Mouse (Mus musculus): ENCODE results near the gene Gabbr2.

Gene Gabbr2

GRCm38 (mm10) chr4:46717156-46717555 lies 274.5 kb downstream of the Gabbr2 start:
- in situ Hi-C loops (cut with MboI) = no loop called here

- in situ Hi-C loops (cut with MboI) = no loop called here
These were observed 275.3 kb downstream of the Gabbr2 start for GRCm38 (mm10) chr4:46716361-46716760.

DNA sequence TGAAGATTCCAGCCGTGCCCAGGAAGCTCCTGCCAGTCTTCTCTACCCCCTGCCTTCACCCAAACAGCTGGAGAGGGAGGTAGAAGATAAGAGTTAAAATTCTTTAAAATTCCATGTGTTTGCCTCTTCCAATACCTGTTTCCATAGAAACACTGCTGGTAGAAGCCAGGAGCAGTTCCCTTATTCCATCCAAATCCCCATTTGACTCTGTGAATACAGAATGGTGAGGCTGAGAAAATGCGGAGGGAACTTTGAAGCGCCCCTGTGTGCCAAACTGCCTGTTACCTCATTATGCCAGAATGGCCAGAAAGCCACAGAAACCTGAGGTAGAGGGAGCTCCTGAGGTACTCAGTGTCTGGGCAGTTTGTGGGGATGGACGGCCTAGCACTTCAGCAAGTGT lies 281.1 kb downstream of the Gabbr2 start:
- in situ Hi-C loops (cut with MboI) = no loop called here

DNA sequence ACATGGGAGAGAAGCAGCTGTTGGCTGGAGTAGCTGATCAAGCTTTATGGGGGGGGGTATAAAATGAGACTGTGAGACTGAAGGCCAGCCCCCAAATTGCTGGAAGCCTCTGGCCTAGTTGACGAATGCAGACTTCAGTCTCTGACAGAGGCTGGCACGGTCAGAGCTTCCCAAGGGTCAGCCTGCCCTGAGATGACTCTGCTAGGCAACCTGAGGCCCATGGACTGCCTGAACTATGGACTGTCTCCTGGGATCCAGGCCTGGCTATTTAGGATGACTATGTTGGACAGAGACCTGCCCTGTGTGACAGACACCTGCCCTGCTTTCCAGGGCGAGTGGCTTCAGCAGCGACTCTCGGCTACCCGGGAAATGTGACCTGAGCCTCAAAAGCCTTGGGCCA lies 281.7 kb downstream of the Gabbr2 start:
- in situ Hi-C loops (cut with MboI) = no loop called here

- in situ Hi-C loops (cut with MboI) = no loop called here
These were observed 282.2 kb downstream of the Gabbr2 start for GRCm38 (mm10) chr4:46709492-46709891.

GRCm38 (mm10) chr4:46705739-46706138 lies 285.9 kb downstream of the Gabbr2 start:
- in situ Hi-C loops (cut with MboI) = no loop called here

- in situ Hi-C loops (cut with MboI) = no loop called here
These were observed 288.5 kb downstream of the Gabbr2 start for GRCm38 (mm10) chr4:46703146-46703545.

- in situ Hi-C loops (cut with MboI) = no loop called here
These were observed 291.4 kb downstream of the Gabbr2 start for GRCm38 (mm10) chr4:46700223-46700651.

DNA sequence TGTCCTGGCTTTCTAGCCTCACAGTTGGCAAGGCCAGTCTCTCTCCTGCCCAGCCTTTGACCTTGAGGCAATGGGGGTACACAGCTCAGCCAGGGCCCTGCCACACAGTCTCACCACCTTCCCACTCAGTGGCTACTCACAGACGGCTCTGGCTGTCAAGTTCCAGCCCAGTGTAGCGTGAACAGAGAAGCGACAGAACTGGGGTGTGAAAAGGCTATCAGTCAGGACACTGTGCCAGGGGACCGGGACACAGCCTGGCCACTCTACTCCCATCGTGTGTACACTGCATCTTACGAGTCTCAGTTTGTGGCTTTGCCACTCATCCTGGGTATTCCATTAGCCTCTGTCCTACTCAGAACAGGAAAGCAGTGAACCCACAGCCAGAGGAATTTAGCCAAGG lies 295.2 kb downstream of the Gabbr2 start:
- in situ Hi-C loops (cut with MboI) = no loop called here

DNA sequence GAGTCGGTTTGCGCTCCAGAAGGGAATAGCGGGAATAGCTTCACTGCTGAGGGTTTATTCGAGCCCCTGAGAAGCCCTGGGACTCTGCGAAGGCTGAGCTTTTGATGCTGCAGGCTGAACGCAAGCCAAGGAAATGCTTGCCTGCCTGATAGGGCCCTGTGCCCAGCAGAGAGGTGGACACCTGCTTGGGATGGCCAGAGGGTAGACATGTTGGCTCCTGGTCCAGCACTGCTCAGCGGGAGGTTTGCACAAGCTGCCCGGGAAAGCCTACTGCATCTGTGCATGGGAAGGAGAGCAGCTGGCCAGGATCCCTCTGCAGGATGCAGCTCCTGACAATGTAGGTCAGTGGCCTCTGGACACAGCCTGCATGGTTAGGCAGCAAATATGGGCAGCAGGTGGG lies 301.1 kb downstream of the Gabbr2 start:
- in situ Hi-C loops (cut with MboI) = no loop called here

DNA sequence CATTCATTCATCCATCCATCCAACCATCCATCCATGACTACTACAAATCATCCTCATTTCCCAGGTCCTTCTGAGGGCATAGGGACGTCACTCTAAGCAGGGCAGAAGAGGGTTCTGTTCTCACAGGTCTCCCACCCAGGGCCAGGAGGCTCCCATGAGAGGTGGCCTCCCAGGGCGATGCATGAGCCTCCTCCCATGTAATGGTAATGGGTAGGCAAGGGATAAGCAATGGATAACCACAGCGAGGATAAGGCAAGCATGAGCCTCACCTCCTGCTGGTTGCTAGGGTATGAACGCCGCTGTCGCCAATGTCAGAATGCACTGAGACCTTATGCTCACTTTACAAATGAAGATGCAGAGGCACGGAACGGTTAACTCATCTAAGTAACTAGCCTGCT lies 301.7 kb downstream of the Gabbr2 start:
- in situ Hi-C loops (cut with MboI) = no loop called here

GRCm38 (mm10) chr4:46689397-46690022 lies 302.2 kb downstream of the Gabbr2 start:
- in situ Hi-C loops (cut with MboI) = loop anchor here (5.0 kb wide), 1 partner anchor 333 kb away; no protein-coding TSS in a partner anchor

- in situ Hi-C loops (cut with MboI) = loop anchor here (5.0 kb wide), 1 partner anchor 334 kb away; no protein-coding TSS in a partner anchor
These were observed 303.4 kb downstream of the Gabbr2 start for GRCm38 (mm10) chr4:46688213-46688832.

DNA sequence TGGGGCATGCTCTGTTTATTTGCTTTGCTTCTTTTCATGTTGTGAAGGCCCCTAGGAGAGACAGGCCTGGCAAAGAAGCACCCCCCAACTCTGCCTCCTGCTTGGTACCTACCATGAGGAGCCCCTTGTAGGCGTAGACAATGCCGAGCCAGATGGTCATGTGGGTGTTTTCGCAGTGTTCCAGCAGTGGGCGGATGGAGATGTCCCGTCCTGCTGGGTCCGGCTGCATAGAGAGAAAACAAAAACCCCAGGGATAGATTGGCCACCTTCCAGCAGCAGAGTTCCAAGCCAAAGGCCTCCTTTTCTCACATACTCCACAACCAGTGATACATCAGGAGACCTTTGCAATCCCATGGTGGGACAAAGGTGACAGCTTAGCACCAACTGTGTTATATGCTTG lies 307.5 kb downstream of the Gabbr2 start:
- in situ Hi-C loops (cut with MboI) = no loop called here

DNA sequence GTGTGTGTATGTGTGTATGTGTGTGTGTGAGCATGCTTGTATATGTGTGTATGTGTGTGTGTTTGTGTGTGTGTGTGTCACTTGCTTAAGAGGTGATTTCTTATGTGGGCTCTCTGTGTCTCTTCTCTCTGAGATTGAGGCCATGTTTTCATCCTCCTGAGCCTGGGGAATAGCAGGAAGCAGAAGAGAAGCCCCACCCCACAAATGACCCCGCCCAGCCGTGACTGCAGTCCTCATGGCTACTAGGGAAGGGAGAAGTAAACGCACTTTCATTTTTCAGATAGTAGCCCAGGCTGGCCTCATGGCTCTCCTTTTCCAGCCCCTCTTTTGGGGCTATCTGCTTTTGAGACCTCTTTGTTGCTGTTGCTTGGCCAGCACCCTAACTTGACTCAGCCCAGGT lies 315.0 kb downstream of the Gabbr2 start:
- in situ Hi-C loops (cut with MboI) = no loop called here

- in situ Hi-C loops (cut with MboI) = no loop called here
These were observed 315.7 kb downstream of the Gabbr2 start for GRCm38 (mm10) chr4:46675992-46676391.

- in situ Hi-C loops (cut with MboI) = no loop called here
These were observed 316.3 kb downstream of the Gabbr2 start for GRCm38 (mm10) chr4:46675272-46675785.

DNA sequence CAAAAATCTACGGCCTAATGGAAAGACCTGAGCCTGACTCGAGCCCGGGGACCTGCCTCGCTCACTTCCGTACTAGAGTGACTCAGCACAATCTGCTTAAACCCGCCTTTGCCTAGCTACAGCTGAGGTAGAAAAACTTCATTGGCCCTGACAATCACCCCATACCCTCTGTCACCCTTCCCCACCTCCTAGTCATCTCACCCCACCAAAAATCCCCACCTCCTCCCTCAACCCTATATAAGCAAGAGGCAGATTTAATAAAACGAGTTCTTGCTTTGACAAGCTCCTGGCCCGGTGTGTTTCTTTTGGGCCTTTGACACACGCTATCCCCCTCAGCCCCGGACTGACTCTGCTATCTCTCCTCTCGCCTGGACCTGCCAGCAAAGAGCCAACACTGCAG lies 323.1 kb downstream of the Gabbr2 start:
- in situ Hi-C loops (cut with MboI) = no loop called here

DNA sequence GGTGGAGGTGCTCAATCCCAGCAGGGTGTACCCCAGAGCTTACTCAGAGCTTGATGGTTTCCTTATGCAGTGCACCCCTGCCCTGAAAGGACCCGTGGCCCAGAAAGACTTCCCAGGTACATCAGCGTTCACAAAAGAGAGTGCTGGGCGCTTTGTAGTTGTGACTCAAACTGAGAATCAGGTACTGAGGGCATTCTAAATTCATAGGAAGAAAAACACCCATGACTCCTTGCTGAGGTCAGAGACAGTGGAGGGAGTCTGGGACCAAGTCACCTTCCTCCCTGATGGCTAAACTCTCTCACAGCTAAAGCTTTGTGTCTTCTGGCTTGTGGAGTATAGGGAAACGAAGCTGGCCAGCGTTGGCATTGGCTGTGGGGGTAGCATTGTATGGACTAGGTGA lies 325.3 kb downstream of the Gabbr2 start:
- in situ Hi-C loops (cut with MboI) = no loop called here

DNA sequence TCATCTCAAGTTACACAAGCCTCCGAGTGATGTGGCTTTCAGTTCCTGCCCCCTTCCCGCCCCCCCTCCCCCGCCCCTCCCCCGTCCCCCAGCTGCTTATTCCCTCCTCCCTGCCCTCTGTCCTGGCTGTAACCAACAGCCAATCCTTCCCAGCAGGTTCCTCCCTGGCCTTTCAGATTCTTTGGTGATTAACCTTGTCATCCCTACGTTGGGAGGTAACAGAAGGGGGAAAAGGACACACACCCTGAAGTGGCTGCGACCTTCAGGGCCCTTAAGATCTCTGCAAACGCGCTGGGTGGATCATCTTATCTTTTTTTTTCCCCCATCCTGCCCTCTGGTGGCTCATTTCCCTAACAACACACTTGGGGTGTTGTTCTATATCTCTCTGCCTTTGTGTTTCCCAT lies 326.3 kb downstream of the Gabbr2 start:
- in situ Hi-C loops (cut with MboI) = no loop called here

DNA sequence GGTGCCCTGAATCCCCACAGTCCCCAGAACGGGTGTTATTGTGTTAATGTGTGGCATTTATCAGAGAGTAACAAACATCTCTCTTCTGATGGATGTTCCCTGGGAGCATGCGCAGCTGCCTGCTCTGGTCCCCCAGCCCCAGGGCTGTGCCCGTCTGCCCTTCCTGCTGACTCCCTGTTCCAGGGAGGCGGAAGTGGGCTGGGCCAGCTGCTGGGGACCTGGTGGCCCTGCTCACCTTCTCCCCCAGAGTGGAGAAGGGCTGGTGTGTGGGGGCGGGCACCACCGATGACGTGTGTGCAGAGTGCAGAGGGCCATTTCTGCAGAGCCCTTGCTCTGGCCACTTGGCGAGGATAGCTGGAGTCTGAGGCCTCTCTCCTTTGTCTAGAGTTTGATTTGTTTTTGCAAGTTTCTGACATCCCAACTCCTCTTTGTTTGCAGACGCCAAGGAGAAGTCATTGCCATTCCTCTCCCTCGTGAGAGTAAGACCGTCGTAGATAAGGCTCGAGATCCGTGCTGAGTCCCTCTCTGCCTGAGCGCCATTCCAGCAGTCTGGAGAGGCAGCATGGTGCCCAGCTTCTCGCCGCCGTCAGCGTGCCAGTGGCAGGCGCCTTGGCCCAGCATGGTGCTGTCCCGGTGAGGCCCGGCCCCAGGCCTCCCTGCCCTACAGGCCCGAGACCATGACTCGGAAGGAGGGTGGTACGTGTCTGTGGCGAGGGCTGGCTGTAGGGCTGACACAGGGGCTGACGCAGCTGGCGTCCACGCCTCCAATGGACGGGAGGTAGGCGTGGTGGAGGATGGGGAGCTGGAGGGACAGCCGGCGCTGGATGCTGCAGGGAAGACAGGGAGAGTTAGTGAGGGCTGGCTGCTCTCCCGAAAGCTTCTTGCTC lies 327.3 kb downstream of the Gabbr2 start:
- in situ Hi-C loops (cut with MboI) = no loop called here

DNA sequence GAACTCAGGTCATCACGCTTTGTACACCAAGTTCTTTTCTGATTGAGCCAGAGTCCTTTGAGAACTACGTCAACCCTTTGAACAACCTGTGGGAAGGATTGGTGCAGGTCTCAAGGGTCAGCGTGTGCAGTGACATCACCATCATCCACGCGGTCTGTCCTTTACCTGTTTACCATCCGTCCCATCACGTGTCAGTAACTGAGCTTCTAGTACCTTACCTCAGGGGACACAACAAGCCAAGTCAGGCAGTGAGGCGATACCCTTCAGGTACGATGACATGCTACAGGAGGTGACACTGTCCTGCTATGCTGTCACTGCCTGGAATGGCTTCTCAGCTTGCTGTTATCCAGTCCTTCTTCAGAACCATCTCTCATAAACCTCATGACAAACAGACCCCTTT lies 330.2 kb downstream of the Gabbr2 start:
- in situ Hi-C loops (cut with MboI) = no loop called here

All from mature B cell (primary cell).